Mouse (Mus musculus): Measurements from ENCODE around the gene Apoc1. TPM values are rescaled to one million over a fixed set of nuclear protein-coding genes. Genes with fewer than 3 reads are reported as not detected.

Gene Apoc1
- polyA plus RNA-seq, 1 experiment from 2014 or later = 10.8 TPM

DNA sequence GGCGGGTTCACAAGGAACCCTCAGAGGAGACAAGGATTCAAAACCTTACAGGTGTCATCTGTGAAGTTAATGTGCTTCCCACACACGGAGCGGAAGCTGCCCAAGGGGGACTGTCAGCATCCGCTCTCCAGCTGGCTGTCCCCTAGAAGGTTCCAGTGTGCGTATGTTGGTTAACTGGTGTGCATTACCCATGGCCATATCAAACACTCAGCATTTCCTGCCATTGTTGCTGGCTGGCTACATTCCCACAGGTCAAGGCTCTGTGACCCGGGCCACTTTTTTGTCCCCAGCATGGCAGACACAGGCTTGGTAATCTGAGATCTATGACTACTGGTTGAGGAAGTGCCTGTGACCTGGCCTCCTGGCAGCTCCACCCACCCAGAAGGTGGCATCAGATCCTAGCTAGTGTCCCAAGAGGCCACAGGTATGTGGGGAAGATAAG, 30.3 kb upstream of the Apoc1 start:
- Histone ChIP-seq H3K4me3 (ENCODE audit: low read depth, low read length) (no peak overlapping the region), H3K27me3 (ENCODE audit: control insufficient read depth, insufficient read depth, low read length) (no peaks in the 10 kb centered on the region), H3K4me1 (ENCODE audit: control insufficient read depth, insufficient read depth, low read length) (no peaks in the 10 kb centered on the region), H3K27ac (ENCODE audit: low read depth, low read length) (peak overlapping the region; percentile 66), H3K9me3 (replicated peaks; ENCODE audit: control insufficient read depth, low read length) (peaks cover 12% of the 10 kb centered on the region), H3K4me2 (no peak overlapping the region), H3K9ac (ENCODE audit: low read depth, low read length) (no peak overlapping the region), H3K36me3 (ENCODE audit: control insufficient read depth, insufficient read depth, low read length) (peaks cover 43% of the 10 kb centered on the region)
- WGBS (ENCODE audit: insufficient replicate concordance) = 73% methylated on average over 6 of the region's 6 CpGs
- peak; percentile 31; the same call in 1 of the 2 replicates for ATAC-seq (replicated peaks; ENCODE audit: insufficient number of reproducible peaks, low FRiP score, low TSS enrichment)

DNA sequence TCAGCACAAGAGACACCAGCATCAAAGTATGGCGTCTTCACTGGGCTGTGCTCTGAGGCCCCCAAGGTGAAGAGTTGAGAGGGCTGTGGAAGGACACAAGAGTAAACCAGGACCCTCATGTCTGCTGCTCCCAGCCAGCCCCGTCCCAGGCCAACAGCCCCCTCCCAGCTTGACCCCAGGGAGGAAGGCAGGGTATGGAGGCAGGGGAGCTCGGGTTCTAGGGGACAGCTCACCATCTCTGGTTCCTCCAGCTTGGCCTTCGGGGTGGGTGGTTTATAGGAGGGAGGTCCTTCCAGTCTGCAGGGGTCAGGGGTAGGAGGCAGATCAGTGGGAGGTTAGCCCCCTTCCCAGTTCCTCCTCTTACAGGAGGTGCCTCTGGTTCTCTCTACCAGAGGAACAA, 26.7 kb upstream of the Apoc1 start:
- Histone ChIP-seq H3K4me2 (no peak overlapping the region), H3K9ac (ENCODE audit: low read depth, low read length) (no peak overlapping the region), H3K9me3 (replicated peaks; ENCODE audit: control insufficient read depth, low read length) (peaks cover 12% of the 10 kb centered on the region), H3K4me3 (ENCODE audit: low read depth, low read length) (no peak overlapping the region), H3K4me1 (ENCODE audit: control insufficient read depth, insufficient read depth, low read length) (peaks cover 9% of the 10 kb centered on the region), H3K27ac (ENCODE audit: low read depth, low read length) (no peak overlapping the region), H3K27me3 (ENCODE audit: control insufficient read depth, insufficient read depth, low read length) (no peaks in the 10 kb centered on the region), H3K36me3 (ENCODE audit: control insufficient read depth, insufficient read depth, low read length) (peaks cover 24% of the 10 kb centered on the region)
- ATAC-seq (replicated peaks; ENCODE audit: insufficient number of reproducible peaks, low FRiP score, low TSS enrichment) = no peak
- WGBS (ENCODE audit: insufficient replicate concordance) = 91% methylated on average over 4 of the region's 4 CpGs

DNA sequence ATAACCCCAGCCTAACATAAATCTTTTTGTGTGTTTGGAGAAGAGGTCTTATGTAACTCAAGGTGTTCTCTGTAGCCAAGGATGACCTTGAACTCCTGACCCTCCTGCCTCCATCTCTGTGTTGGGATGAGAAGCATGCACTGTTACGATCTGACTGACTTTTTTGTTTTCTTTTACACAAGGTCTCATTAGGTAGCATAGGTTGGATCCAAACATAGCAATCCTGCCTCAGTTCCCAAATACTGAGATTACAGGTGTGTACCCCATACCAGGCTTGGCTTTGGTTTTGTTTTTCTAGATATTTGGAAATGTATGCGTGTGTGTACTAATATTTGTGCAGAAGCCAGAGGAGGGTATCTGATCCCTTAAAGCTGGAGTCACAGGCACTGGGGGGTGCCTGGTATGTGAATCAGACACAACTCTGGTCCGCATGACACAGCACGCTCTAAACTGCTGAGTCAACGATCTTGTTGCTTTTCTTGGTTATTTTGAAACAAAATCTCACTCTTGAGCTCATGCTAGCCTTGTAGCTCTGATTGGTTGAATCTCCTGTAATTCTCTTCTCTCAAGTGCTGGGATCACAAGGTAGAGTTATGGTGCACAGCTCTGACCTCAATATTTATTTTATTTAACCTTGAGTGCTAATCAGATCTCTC, 26.0 kb upstream of the Apoc1 start:
- peaks cover 26% of the 10 kb centered on the region for H3K36me3 ChIP-seq (ENCODE audit: control insufficient read depth, insufficient read depth, low read length)

DNA sequence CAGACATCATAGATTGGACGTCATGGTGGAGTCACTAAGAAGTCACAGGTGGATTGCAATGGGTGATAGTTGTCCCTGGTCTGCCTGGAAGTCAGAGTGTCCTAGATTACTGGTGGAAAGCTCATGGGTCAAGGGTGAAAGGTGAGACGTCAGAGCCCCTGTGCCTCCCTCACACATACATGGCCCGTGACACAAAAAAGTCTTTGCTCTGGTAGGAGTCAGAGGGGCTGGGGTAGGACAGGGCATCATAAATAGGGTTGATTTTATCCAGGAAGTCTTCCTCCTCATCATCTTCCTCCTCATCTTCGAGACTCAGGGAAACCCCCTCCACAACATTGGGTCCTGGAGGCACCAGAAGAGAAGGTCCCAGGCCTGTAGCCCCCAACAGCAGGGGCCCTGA, 24.9 kb upstream of the Apoc1 start:
- Histone ChIP-seq H3K36me3 (ENCODE audit: control insufficient read depth, insufficient read depth, low read length) (peaks cover 25% of the 10 kb centered on the region), H3K27me3 (ENCODE audit: control insufficient read depth, insufficient read depth, low read length) (no peaks in the 10 kb centered on the region), H3K4me2 (no peak overlapping the region; the same call in 1 of the 2 replicates), H3K9me3 (replicated peaks; ENCODE audit: control insufficient read depth, low read length) (peaks cover 12% of the 10 kb centered on the region), H3K9ac (ENCODE audit: low read depth, low read length) (no peak overlapping the region), H3K4me1 (ENCODE audit: control insufficient read depth, insufficient read depth, low read length) (peaks cover 13% of the 10 kb centered on the region), H3K4me3 (ENCODE audit: low read depth, low read length) (no peak overlapping the region), H3K27ac (ENCODE audit: low read depth, low read length) (no peak overlapping the region)
- 77% methylated on average over 4 of the region's 4 CpGs for WGBS (ENCODE audit: insufficient replicate concordance)
- ATAC-seq (replicated peaks; ENCODE audit: insufficient number of reproducible peaks, low FRiP score, low TSS enrichment) = no peak

More for the DNA sequence above, 26.0 kb upstream of the Apoc1 start:
- Histone ChIP-seq H3K4me2 (no peak overlapping the region), H3K9ac (ENCODE audit: low read depth, low read length) (no peak overlapping the region), H3K4me3 (ENCODE audit: low read depth, low read length) (no peak overlapping the region), H3K4me1 (ENCODE audit: control insufficient read depth, insufficient read depth, low read length) (peaks cover 13% of the 10 kb centered on the region), H3K27ac (ENCODE audit: low read depth, low read length) (no peak overlapping the region), H3K9me3 (replicated peaks; ENCODE audit: control insufficient read depth, low read length) (peaks cover 12% of the 10 kb centered on the region), H3K27me3 (ENCODE audit: control insufficient read depth, insufficient read depth, low read length) (no peaks in the 10 kb centered on the region)
- 88% methylated on average over 5 of the region's 5 CpGs for WGBS (ENCODE audit: insufficient replicate concordance)
- no peak for ATAC-seq (replicated peaks; ENCODE audit: insufficient number of reproducible peaks, low FRiP score, low TSS enrichment)

DNA sequence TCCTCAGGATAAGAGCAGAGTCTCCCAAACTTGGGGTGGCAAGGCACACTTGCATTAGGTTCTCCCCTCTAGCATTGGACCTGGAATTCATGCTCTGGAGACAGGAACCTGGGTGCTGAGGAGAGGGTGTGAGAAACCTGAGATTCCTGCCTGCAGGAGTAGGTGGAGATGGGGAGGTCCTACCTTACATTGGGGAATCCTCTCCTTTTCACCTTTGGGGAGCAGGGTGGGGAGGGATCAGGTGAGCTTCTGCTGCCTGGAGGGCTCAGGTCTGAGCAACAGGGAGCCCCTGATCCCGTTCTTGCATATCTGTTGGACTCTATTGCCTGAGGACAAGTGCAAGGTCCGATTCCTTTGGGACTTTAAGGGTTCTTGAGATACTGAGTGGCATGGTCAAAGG, 24.4 kb upstream of the Apoc1 start:
- peaks cover 13% of the 10 kb centered on the region for H3K4me1 ChIP-seq (ENCODE audit: control insufficient read depth, insufficient read depth, low read length)
- peaks cover 10% of the 10 kb centered on the region for H3K9me3 ChIP-seq (replicated peaks; ENCODE audit: control insufficient read depth, low read length)
- 72% methylated on average over 2 of the region's 2 CpGs for WGBS (ENCODE audit: insufficient replicate concordance)
- H3K36me3 ChIP-seq (ENCODE audit: control insufficient read depth, insufficient read depth, low read length) = peaks cover 27% of the 10 kb centered on the region
- peak overlapping the region; percentile 28; the same call in 1 of the 2 replicates for H3K9ac ChIP-seq (ENCODE audit: low read depth, low read length)
- ATAC-seq (replicated peaks; ENCODE audit: insufficient number of reproducible peaks, low FRiP score, low TSS enrichment) = no peak
- no peaks in the 10 kb centered on the region for H3K27me3 ChIP-seq (ENCODE audit: control insufficient read depth, insufficient read depth, low read length)
- peak overlapping the region; percentile 81; the same call in 1 of the 2 replicates for H3K27ac ChIP-seq (ENCODE audit: low read depth, low read length)
- H3K4me3 ChIP-seq (ENCODE audit: low read depth, low read length) = no peak overlapping the region
- peak overlapping the region; percentile 72 for H3K4me2 ChIP-seq

- no peaks in the 10 kb centered on the region for H3K27me3 ChIP-seq (ENCODE audit: control insufficient read depth, insufficient read depth, low read length)
- peak overlapping the region; percentile 81 for H3K27ac ChIP-seq (ENCODE audit: low read depth, low read length)
- peak overlapping the region; percentile 69 for H3K9ac ChIP-seq (ENCODE audit: low read depth, low read length)
- peak overlapping the region; percentile 72 for H3K4me2 ChIP-seq
- peaks cover 13% of the 10 kb centered on the region for H3K4me1 ChIP-seq (ENCODE audit: control insufficient read depth, insufficient read depth, low read length)
- H3K36me3 ChIP-seq (ENCODE audit: control insufficient read depth, insufficient read depth, low read length) = peaks cover 26% of the 10 kb centered on the region
- H3K4me3 ChIP-seq (ENCODE audit: low read depth, low read length) = peak overlapping the region; percentile 41
- H3K9me3 ChIP-seq (replicated peaks; ENCODE audit: control insufficient read depth, low read length) = peaks cover 3% of the 10 kb centered on the region
- WGBS (ENCODE audit: insufficient replicate concordance) = 8% methylated on average over 18 of the region's 18 CpGs
- ATAC-seq (replicated peaks; ENCODE audit: insufficient number of reproducible peaks, low FRiP score, low TSS enrichment) = no peak
Observed at GRCm38 (mm10) chr7:19716055-19716682, 23.7 kb upstream of the Apoc1 start.

GRCm38 (mm10) chr7:19715239-19716054, 23.0 kb upstream of the Apoc1 start, which contains the start of gene Tomm40:
Tomm40 (minus strand) TSS chr7:19715438.
- peaks cover 26% of the 10 kb centered on the region for H3K36me3 ChIP-seq (ENCODE audit: control insufficient read depth, insufficient read depth, low read length)
- no peaks in the 10 kb centered on the region for H3K9me3 ChIP-seq (replicated peaks; ENCODE audit: control insufficient read depth, low read length)
- H3K27me3 ChIP-seq (ENCODE audit: control insufficient read depth, insufficient read depth, low read length) = no peaks in the 10 kb centered on the region
- peak; percentile 99 for ATAC-seq (replicated peaks; ENCODE audit: insufficient number of reproducible peaks, low FRiP score, low TSS enrichment)
- peaks cover 13% of the 10 kb centered on the region for H3K4me1 ChIP-seq (ENCODE audit: control insufficient read depth, insufficient read depth, low read length)
- H3K27ac ChIP-seq (ENCODE audit: low read depth, low read length) = peak within 1 kb of the TSS; percentile 82
- peak within 1 kb of the TSS; percentile 91 for H3K4me2 ChIP-seq
- under 1% methylated on average over 55 of the region's 59 CpGs for WGBS (ENCODE audit: insufficient replicate concordance)
- H3K9ac ChIP-seq (ENCODE audit: low read depth, low read length) = peak within 1 kb of the TSS; percentile 93
- H3K4me3 ChIP-seq (ENCODE audit: low read depth, low read length) = peak within 1 kb of the TSS; percentile 83

GRCm38 (mm10) chr7:19714836-19715235, 22.4 kb upstream of the Apoc1 start:
- Histone ChIP-seq H3K36me3 (ENCODE audit: control insufficient read depth, insufficient read depth, low read length) (peaks cover 23% of the 10 kb centered on the region), H3K9me3 (replicated peaks; ENCODE audit: control insufficient read depth, low read length) (no peaks in the 10 kb centered on the region), H3K27ac (ENCODE audit: low read depth, low read length) (peak overlapping the region; percentile 82), H3K4me3 (ENCODE audit: low read depth, low read length) (peak overlapping the region; percentile 83), H3K4me1 (ENCODE audit: control insufficient read depth, insufficient read depth, low read length) (peaks cover 13% of the 10 kb centered on the region), H3K4me2 (peak overlapping the region; percentile 91), H3K9ac (ENCODE audit: low read depth, low read length) (peak overlapping the region; percentile 93), H3K27me3 (ENCODE audit: control insufficient read depth, insufficient read depth, low read length) (no peaks in the 10 kb centered on the region)
- ATAC-seq (replicated peaks; ENCODE audit: insufficient number of reproducible peaks, low FRiP score, low TSS enrichment) = no peak
- WGBS (ENCODE audit: insufficient replicate concordance) = 0% methylated on average over 39 of the region's 39 CpGs

All from heart, embryonic 11.5 days (tissue).